Mouse (Mus musculus) urinary bladder, postnatal 36 days (tissue): Measurements from ENCODE around the gene Hist1h2ao.
"Not testable (repeated sequence)": the region's sequence is repeated elsewhere in the genome, so short reads cannot be mapped to it uniquely, and the experiment has no call there.

ENCODE experiments used
- DNase-seq, 2 experiments: peaks; one replicate each; pipeline ENCODE4 v3.0.0; 2022; ENCODE audit warnings: low spot score in 2 of 2, mixed read lengths in 1 of 2

Gene Hist1h2ao

DNA sequence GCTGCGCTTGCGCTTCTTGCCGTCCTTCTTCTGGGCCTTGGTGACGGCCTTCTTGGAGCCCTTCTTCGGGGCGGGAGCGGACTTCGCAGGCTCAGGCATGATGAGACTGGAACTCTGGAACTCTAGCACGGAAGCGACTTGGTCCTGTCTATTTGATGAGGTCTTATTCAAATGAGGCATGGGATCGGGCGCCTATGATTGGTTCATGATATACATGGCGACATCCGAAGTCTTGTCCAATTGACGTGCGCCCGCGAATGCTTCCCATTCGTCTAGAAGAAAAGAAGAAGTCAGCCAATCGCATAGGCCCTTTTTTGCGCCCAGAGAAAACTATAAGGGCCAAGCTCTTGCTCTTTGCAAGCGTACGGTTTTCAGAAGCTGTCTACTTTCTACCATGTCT is at the start of gene Hist1h2ao, which contains the start of gene Hist1h2bq:
Gene Hist1h2ao (plus strand): TSS at position 393 of the 400 bp plus-strand sequence.
Gene Hist1h2bq (minus strand): TSS at position 125 of the 400 bp plus-strand sequence.
- DNase-seq = not testable (repeated sequence)

DNA sequence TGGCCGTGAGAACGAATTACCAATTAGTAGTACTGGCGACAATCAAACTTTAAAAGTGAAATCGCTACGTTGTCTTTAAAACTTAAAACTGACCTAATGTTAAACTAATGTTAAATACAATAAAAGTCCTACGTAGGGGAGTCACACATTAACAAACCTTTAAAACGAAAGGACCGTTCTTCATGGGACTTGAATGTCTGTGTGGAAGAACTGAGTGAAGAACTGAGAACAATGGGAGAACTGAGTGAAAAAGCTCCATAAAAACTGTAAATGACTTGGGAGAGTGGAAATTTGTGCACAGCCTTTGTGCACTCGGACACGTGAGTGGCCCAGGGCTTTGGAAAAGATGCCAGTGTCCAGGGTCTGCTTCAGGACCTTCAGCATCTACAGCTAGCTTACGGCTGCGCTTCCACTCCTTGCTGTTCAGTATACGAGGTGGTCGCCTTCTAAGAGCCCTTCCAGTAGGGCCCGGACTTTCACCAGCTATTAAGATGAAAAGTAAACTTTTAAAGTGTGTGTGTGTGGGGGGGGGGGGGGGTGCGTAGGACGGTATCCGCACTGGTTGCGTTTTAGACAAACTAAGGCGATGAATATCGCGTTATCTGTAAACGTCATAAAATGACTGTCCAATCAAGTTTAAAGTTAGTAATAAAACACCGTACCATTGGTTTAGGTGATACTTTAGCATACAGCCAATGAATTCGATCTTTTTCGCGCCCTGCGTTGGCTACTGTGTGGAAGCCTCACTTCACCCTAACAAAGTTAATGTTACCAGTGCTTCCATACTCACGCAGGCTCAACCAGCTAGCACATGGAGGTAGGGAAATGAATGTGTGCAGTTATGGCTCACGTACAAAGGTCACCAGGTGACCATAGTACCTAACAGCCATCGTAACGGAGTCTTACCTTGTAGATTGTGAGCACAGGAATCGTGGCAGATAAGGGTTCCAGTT is 31.2 kb upstream of the Hist1h2ao start:
- peak; percentile 45 to 63 for DNase-seq

DNA sequence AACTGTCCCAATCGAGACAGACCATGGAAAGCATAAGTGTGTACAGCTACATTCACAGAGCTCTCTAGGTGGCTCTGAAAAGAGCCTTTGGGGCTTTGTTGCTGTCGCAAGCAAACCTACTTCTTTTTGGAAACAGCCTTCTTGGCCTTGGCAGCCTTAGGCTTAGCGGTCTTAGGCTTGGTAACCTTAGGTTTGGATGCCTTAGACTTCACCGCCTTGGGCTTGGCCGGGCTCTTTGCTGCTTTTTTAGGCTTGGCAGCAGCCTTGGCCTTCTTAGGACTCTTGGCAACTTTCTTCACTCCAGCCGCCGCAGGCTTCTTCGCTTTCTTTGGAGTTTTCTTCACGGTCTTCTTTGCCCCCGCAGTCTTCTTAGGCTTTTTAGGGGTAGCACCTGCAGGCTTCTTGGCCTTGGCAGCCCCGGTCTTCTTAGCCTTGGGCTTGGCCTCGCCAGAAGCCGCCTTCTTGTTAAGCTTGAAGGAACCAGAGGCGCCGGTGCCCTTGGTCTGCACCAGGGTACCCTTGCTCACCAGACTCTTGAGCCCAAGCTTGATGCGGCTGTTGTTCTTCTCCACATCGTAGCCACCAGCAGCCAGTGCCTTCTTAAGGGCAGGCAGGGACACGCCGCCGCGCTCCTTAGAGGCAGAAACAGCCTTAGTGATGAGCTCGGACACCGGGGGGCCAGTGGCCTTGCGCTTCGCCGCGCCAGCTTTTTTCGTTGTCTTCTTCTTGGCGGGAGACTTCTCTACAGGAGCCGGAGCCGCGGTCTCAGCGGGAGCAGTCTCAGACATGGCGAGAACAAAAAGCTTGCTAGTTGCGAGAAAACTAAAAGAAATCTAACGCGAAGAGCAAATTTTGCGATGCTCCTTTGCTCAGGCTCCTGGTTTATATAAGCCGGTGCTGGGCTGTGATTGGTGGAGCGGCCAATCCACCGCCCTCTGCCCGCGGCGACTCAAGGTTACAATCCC is 30.2 kb upstream of the Hist1h2ao start, which contains the start of gene Hist1h1b:
Gene Hist1h1b (minus strand): TSS at position 859 of the 965 bp plus-strand sequence.
- DNase-seq = peak; percentile 21 to 51

DNA sequence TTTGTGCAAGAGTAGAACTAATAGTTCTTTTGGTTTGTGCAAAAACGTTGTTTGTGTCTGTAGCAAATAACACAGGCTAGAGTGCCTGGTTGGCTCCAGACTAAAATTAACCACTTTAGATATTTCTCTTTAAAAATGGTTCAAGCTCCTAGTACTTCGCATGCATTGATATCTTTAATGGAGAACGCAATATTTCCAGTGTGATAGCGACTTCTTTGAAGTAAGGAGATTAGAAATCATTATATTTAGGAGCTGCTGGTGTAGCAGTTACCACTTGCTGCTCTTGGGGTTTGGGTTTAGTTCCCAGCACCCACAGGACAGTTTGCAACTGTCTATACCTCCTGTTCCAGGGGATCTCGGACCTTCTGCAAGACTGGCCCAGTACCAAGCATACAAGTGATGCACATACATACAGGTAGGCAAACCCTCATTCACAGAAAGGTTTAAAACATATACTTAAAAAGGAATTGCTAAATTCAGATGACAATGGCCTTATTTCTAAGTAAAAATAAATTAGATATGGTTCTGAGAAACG is 29.2 kb upstream of the Hist1h2ao start:
- no peak for DNase-seq

DNA sequence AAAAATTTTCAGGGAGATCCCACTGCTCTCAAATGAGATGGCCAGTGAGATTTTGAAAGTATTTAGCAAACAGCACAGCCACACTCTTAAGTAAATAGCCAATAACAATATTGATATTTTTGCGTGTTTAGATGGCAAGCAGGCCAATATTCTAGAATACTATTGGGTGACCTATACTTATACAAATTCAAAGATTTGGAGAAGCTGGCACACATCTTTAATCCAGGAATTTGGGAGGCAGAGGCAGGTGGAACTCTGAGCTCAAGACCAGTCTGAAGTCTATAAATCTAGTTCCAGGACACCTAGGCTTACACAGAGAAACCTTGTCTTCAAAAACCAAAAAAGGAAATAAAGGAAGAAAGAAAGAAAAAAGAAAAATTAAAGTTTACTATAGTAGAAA is 28.6 kb upstream of the Hist1h2ao start:
- DNase-seq = no peak

DNA sequence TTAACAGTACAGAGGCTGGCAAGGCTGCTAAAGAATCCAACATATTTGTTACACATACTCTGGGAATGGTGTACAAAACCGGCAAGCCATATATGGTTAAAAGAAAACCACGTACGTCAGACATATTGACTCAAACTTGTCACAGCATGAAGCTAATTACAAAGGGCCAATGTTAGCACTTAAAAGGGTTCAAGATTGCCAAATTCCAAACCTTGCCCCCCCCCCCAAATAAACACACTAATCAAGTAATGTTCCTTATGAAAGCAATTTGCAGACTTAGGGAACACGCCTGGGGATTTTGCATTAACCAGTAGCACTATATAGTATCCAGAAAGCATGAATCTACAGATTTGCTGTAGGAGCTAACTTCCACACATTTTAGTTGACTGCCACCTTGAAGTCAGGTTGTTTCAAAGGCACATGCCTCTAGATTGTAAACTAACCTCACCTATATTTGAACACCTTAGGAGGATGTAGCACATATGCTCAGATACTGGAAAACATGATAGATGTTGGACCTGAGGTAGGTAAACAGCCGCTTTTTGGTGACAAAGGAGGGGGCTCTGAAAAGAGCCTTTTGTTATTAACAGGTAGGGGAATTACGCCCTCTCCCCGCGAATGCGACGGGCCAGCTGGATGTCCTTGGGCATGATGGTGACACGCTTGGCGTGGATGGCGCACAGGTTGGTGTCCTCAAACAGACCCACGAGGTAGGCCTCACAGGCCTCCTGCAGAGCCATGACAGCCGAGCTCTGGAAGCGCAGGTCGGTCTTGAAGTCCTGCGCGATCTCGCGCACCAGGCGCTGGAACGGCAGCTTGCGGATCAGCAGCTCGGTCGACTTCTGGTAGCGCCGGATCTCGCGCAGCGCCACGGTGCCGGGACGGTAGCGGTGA is 27.7 kb upstream of the Hist1h2ao start:
- DNase-seq = not testable (repeated sequence)

DNA sequence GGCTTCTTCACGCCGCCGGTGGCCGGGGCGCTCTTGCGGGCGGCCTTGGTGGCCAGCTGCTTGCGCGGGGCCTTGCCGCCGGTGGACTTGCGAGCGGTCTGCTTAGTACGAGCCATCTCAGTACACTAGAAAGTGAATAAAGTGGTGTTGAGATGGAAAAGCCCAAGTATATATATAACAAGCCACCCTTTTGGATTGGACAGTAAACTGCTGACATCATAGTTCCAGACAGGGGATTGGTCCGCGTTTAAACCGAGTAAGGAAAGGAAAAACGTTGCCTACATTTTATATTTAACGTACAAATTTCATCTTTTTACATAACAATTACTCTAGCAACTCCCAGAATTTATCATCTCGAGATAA is 27.0 kb upstream of the Hist1h2ao start, which contains the start of gene Hist1h3i:
Gene Hist1h3i (minus strand): TSS at position 116 of the 363 bp plus-strand sequence.
- DNase-seq = peak; percentile 13 to 28

DNA sequence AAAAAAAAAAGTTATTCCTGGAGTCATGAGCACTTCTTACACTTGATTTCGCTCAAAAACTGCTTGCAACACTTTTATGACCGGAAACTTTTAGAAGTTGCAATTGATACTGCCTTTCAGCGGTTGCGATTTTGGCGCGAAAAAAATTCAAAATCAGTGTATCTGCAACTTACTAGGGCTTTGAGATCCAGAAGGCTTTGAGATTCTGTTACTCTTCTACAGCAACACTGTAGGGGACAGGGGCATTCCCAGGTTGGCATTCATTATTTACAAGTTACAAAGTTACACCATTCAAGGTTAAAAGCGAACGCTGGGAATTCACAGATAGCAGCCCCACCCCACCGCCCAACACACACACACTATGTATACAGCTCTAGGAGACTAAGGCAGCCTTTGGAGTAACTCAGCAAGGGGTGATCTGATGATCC is 26.5 kb upstream of the Hist1h2ao start:
- peak in 1 of 2 experiments; percentile 1 for DNase-seq

DNA sequence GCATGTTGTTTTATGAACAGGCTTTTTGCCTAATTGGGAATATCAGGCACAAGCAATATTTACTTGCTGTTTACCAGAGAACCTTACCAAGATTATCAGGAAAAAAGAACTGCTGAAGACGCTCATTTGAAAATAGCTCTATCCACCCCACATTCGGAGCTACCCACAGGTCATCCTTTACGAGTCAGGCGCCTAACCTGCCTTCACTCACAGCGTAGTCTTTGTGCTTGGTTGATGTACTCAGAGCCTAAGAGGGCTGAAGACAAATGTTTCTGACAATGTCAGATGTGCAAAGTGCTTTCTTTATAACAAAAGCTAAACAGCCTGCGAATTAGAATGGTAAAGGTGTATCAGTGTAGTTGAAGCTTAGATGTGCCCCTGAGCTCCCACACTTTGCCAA is 26.0 kb upstream of the Hist1h2ao start:
- no peak for DNase-seq

DNA sequence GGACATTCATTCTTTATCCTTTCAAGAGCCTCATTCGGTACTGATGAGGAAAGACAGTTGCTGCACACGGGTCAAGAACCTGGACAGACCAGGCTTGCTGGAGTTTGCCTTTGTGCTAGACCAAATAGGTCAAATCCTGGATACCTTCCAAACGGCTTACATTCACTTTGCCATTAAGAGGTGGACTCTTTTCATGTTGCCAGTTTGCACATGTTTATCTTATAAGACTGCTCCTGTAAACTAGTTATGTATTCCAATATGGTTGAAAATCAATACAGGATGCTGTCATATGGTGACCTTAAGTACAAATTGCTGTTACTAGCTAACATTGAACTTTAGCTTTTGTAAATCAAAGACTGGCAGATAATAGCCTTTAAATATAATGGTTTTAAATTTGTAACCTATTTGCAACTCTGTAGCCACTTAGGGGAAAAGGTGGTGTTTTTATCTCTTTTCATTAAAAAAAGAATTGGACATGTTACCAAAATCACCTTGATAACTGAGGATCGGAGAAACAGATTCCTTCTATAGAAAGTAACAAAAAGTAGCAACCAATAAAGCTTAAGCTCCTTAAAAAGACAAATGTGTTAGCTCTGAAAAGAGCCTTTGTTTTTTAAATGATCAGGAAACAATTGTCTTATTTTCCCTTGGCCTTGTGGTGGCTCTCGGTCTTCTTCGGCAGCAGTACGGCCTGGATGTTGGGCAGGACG is 23.9 kb upstream of the Hist1h2ao start:
- no peak for DNase-seq

DNA sequence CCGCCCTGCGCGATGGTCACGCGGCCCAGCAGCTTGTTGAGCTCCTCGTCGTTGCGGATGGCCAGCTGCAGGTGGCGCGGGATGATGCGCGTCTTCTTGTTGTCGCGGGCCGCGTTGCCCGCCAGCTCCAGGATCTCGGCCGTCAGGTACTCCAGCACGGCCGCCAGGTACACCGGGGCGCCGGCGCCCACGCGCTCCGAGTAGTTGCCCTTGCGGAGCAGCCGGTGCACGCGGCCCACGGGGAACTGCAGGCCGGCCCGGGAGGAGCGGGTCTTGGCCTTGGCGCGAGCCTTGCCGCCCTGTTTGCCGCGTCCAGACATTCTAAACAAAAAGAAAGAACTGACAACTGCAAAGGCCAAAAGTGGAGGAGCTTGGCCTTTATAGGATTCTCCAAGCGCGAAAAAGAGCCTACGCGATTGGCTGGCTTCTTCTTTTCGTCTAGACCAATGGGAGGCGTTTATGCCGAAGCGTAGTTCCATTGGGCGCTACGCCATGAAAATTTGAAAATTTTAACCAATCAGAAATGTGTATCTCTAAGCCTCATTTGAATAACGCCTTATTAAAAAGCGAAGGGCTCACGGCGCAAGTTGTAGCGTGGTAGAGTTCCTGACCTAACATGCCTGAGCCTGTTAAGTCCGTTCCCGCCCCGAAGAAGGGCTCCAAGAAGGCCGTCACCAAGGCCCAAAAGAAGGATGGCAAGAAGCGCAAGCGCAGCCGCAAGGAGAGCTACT is 23.2 kb upstream of the Hist1h2ao start, which contains the start of the genes Hist1h2an and Hist1h2bp:
Gene Hist1h2an (minus strand): TSS at position 320 of the 731 bp plus-strand sequence.
Gene Hist1h2bp (plus strand): TSS at position 563 of the 731 bp plus-strand sequence.
- peak; percentile 84 to 87 for DNase-seq

DNA sequence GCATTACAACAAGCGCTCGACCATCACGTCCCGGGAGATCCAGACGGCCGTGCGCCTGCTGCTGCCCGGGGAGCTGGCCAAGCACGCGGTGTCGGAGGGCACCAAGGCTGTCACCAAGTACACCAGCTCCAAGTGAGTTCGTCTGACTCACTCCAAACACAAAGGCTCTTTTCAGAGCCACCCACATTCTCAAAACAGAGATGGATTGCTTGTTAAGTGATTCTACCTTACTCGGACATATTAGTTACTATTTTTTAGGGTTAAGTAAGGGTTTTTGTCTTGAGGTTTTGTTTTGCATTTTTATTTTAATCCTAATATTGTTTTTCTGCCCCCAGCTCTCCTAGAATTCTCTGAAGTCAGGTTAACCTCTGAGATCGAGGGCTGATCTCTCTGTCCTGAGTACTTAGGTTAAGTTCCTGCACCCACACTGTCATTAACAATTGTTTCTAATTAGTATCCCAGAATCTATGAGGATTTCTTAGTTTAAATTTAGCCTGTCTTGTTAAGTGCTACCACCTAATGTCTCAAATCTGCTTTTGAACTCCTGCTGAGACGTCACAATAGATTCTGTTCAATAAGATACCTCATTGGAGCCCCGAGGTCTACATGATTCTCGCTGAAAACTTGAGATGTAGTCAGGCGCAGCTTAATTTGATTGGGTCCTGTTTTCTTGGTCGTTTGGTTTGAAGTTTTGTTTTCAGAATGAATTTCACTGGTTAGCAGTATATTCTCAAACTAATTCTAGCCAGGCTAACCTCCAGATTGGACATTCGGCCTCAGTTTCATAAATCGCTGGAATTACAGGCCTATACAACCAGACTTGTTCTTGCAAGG is 22.3 kb upstream of the Hist1h2ao start:
- DNase-seq = no peak

DNA sequence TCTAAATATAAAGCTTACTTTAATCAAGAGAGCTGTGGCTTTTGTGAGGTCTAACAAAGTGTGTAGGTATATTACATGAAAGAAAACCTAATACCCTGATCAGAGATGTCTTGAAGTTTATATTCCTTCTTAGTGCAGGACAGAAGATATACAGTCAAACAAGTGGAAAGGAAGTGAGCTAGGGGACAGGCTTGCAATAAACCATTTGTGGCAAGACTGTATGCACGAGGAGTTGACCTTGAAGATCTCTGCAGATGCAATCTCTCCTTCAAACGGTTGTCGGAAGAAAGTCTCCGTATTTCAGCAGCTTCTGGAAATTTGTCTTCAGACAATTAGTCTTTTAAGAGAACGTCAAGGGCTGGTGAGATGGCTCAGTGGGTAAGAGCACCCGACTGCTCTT is 20.3 kb upstream of the Hist1h2ao start:
- DNase-seq = no peak

DNA sequence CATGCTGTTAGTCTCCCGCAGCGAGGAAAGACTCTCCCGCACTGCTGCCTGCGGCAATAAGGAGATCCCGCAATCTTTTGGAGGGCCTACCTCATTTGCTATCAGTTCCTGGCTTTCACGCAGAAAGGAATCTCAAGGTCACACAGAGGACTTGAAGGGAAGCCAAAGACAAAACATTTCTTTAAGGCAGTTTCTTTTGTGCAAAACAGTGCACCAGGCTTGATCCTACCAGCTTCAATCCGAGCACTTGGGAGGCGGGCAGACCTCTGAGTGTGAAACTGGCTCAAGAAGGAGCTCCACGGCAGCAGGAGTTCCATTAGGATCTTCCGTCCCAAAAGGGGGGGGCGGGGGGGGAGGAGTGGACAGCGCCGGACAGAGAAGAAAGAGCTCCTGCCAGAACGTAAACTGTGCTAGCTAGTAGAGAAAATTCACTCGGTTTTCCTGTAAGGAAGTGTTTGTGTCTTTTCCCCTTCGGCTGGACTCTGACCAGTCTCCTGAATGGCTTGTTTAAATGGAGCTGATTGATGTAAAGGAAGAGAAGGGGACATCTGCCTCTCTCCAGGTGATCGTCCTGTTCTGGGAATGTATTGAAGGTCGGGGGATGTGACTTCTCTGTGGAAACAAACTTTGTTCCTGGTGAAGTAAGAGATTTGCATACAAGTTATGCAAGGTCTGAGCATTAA is 19.5 kb upstream of the Hist1h2ao start:
- DNase-seq = no peak

DNA sequence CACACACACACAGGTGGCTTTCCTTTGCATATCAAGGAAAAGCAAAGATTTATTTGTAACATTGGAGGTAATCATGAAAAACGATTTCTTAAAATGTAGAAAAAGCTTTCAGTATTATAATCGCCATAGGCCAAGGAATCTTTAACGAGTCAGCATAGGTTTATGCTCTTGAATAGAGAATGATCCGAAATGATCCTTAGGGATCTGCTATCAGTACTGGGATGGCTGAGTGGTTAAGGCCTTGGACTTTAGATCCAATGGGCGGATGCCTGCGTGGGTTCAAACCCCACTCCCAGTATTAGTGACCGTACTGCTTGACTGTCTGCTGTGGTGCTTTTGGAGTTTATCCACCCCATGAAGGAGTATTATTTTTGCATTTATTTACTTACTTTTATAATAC is 14.7 kb upstream of the Hist1h2ao start:
- DNase-seq = no peak

DNA sequence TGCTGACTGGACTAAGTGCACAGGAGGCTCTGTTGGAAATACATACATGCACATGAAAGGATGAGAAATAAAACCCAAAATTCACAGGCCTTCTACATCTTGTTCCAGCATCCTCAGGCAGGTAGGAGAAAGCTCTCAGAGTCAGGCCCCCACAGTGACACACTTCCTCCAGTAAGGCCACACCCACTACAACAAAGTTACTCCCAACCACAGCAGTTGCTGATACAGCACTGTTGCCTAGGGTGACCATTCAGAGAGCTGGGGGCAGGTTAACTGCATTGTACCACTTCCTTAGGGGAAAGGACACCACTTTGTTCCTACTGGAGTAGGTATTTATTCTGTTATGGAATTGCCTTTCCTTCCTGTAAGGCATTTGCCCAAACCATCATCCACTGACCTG is 13.1 kb upstream of the Hist1h2ao start:
- DNase-seq = not testable (repeated sequence)

DNA sequence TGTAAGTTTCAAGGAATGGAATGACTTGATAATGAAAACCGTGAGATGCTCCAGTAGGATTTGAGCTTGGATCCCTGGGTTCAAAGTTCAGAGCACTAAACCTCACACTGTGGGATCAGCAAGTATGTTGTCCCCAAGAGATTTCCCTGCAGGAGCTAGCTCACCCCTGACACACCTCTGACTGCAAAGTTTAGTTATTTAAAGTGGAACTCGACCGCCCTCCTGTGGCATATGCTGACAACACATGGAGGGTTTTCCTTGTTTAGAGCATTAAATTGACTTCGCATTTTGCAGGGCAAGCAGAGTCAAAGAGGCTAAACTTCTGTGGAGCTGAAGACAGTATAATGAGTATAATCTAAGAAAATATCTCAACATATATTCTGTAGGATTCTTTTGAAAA is 7.2 kb upstream of the Hist1h2ao start:
- DNase-seq = not testable (repeated sequence)
